Mouse (Mus musculus): ENCODE results near the gene Tmsb15b1. TPM values are rescaled to one million over a fixed set of nuclear protein-coding genes. Genes with fewer than 3 reads are reported as not detected.
A peak's percentile ranks its signal among the peaks of the same experiment; 100 is the strongest.
"Not testable (repeated sequence)": the region's sequence is repeated elsewhere in the genome, so short reads cannot be mapped to it uniquely, and the experiment has no call there.

The Tmsb15b1 gene
- total RNA-seq (2021) = 1 to 10 TPM; 3.2 to 4.8 TPM
- long read RNA-seq, experiment 1 = 0 reads
- long read RNA-seq, experiment 2, partial matches to known transcripts = 0 of 4 reads
- long read RNA-seq, experiment 2, other reads (novel, unspliced or antisense) = 1 of 4 reads

DNA sequence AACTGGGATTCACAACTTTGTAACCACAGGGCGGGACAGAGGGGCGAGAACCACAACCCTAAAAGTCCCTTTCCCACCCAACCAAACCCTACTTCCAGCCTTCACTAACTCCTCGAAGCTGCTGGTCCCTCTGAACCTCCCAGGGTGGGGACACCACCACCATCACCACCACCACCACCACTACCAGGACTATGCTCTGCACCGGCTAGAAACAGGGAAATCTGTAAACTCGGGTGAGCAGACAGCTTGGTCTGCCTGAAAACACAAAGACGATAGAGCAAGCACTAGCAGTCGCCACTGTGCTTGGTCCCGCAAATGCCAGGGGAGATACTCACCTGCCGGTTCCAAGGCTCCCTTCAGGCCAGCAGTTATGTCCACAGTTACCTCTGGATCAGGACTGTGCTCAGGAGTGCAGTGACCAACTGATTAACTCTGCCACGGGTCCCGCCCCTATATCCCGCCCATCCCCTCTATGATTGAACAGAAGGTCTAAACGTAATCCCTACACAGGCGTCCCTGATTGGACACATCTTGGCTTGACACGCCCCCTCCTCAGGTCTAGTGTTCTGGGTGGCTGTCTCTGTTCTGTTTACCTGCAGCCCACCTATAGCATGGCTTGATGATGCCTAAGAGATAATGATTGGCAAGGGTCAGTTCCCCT lies at the start of gene Tmsb15b1, which contains the start of gene Tmsb15l:
Gene Tmsb15b1 (minus strand): TSS at position 451 of the 661 bp plus-strand sequence.
Gene Tmsb15l (minus strand): TSS at position 446 of the 661 bp plus-strand sequence.
- peak in 1 of 2 experiments; percentile 24 for DNase-seq (ENCODE audit: low spot score in 2 of 2)

DNA sequence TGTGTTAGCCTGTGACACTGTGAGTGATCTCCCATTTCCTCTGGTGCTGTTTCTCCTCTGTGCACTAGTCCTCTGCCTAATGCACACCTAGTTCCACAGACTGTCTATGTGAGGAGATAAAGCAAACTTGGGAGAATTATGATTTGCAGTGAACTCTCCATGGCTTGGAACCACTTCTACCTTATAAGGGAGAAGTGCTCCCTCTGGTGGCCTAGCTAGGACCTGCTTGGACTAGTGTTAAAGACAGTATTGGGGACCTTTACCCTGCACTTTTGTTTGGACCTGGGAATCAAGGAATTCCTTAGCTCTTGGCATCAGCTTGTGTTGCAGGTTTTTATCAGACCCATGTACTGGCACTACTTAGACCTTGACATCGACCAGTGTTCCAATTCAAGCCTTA lies 42.6 kb upstream of the Tmsb15b1 start:
- DNase-seq (ENCODE audit: low spot score in 2 of 2) = peak; percentile 36 to 48

DNA sequence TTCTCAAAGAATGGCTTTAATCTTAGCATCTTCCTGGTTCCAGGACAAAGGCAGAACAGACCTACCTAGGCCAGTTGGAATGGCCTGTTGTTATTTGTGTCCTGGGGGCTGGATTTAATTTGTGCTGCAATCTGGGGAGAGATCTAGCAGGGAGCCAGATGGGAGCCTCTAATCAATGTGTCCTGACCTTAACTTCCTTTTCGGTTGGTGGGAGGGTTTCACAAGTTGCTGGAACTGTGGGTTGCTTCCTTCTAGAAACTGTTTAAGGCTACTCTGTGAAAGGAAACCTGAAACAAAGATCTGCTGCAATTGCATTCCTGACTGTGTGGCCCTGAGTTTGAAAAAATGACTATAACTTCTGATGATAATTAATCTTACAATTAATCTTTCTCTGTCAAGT lies 41.0 kb upstream of the Tmsb15b1 start:
- DNase-seq (ENCODE audit: low spot score in 2 of 2) = no peak

DNA sequence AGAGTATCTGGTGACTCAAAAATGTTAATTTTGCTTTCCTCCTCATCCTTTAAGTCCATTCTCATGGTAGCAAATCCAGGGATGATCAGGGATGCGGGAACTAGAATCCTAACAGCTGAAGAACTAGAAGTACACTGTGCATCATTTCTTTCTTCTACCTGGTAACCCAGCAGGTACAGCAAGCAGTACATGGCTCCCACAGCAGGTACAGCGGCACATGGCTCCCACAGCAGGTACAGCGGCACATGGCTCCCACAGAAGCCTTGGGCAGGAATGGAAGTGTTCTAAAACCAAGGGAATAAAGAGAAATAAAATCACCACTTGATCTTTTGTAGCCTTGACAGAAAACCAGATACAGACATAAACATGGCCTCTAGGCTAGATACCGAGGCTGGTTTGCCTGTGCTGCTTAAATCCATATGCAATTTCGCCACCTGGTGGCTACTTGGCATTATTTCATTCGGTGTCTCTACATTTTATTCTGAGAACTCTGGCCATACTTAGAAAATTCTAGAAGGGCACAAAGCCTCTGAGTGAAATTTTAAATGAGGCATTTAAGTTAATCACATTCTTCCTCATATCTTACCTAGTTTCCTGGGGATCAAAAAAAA lies 38.5 kb upstream of the Tmsb15b1 start:
- peak in 1 of 2 experiments; percentile 25 for DNase-seq (ENCODE audit: low spot score in 2 of 2)

DNA sequence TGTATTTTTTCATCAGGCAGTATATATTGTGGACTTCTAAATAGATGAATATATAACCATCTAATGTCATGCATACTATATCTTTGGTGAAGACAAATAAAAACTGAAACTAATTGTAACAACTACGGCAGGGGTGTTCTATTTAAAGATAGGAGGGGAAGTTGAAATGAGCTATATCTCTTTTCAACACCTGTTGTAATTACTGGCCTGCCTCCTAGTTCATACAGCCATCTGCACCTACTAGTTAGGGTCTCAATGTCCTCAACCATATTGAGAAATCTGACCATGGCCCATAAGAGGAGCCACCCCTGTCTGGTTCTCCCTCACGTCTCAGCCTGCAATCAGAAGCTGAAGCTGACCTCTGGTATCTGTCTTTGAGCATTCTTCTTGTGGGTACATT lies 19.6 kb upstream of the Tmsb15b1 start:
- DNase-seq (ENCODE audit: low spot score in 2 of 2) = no peak

DNA sequence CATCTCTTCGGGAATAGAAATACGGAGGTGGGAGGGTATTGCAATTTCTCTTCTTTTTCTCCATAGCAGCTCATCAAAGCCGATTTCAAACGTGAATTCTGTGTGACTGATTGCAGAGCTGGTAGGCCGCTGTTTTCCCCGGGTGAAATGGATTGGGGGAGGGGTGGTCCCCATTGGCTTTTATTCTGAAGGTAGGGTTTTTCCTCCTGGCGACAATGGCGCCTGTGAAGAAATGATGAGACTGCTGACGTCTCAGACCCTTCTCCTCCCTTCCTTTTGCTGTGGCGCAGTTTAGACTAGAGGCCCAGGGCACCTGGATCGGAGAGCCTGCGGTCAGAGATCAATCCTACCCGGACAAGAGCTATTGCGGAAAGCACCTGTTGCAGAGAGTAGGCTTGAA lies 17.0 kb upstream of the Tmsb15b1 start:
- DNase-seq (ENCODE audit: low spot score in 2 of 2) = no peak

DNA sequence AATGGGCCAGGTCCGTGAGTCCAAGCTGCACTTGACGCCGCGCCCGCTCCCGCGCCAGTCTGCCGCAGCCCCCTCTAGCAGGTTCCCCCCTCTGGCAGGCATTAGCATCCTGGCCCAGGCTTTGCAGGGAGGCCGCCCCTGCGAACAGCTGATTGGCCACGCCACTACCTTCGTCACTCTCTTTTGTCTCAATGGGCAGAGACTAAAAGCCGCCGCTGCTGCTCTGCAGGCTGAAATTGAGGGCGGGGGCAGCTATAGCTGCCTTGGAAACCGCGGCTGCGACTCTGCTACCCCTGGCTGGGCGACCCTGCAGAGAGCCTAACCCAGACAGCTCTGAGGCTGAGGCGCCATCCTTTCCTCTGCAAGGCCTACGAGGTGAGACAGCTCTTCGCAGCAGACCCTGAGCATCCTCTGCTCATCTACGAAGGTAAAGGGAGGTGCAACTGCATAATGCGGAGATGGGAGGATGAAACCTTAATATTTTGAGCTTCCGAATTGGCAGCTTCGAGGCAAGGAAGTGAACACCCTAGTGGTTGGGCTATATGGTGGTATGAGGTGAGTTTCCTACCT lies 16.4 kb upstream of the Tmsb15b1 start, which contains the start of gene Zcchc18:
Gene Zcchc18 (plus strand): TSS at position 178 of the 570 bp plus-strand sequence.
- peak; percentile 9 to 24 for DNase-seq (ENCODE audit: low spot score in 2 of 2)

DNA sequence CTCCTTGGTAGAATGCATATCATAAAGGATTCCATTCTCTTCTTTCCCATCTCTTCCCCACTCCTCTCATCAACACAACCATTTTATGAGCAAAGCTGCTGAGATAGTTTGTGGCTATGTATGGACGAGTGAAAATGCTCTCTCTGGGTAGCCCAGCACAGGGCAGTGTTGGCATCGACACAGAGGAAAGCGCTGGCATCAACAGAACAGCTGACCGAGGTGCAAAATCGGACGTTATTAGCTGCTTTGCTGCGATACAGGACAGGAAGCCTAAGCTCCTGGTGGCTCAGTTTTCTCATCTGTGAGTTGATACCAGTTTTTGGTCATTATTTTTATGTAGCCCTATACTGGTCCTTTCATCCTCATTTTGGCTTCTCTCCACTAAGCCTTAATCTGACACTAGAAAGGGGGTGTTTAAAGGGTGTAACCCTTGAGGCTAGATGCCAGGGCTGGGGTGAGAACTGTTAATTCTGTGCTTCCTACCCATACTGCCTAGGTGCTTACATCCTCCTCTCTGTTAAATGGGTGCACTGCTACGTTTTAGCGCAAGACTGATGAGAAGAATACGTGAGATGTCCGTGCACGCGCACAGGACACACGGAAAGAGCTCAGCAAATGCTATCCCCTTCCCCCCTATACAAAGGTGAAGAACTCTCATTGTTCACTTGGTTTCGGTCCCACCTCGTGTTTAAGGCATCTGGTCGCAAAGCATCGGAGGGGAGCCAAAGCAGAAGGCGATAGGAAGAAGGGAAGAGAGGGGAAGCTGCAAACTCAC lies 15.7 kb upstream of the Tmsb15b1 start:
- DNase-seq (ENCODE audit: low spot score in 2 of 2) = no peak

DNA sequence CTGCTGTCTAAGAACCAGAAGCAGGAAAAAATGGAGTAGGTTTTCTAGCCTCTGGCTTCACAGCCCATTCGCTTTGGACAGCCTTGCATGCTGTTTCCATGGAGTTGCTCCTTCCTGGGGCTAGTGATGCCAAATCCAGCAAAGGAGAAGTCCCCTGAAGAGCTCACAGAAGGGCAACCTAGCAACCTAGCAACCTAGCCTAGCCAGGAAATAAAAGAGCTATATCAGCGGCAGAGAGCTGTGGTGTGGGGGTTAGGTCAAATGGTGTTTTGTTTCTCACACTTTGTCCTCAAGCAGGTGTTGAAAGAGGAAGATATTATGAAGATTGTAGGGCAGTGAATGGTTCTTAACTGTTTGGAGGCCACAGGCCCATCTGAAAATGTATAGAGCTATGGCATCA lies 14.6 kb upstream of the Tmsb15b1 start:
- DNase-seq (ENCODE audit: low spot score in 2 of 2) = no peak

DNA sequence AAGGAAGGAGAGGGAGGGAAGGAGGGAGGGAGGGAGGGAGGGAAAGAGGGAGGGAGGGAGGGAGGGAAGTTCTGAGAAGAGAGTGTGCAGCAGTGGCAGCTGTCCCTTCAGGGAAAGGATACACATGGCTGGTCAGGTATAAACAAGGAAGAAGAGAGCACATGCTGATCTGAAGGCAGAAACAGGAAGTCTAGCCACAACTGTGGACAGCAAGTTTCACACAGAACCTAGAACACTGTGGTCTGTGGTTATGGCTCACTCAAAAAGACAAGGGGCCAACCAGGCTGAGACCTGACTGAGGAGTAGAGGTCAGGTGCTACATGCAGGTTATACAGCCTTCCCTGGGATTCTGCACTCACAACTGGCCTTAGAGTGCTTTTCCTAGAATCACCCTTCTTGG lies 9.4 kb upstream of the Tmsb15b1 start:
- DNase-seq (ENCODE audit: low spot score in 2 of 2) = no peak

DNA sequence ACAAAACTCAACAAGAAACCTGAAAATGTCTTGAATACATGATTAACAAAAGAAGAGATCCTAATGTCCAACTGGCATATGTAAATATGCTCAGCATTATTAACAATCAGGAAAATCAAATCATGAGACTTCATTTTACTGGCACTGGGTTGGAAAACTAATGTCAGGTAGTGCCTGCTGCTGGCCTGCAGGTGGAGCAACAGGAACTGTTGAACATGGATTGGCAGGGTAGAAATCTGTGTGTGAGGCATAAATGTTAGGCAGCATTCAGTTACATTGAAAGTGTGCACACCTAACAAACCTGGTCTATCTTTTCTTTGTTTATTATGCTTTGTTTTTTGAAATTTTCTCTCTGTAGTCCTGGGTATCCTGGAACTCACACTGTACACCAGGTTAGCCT lies 1.9 kb upstream of the Tmsb15b1 start:
- DNase-seq (ENCODE audit: low spot score in 2 of 2) = no peak

DNA sequence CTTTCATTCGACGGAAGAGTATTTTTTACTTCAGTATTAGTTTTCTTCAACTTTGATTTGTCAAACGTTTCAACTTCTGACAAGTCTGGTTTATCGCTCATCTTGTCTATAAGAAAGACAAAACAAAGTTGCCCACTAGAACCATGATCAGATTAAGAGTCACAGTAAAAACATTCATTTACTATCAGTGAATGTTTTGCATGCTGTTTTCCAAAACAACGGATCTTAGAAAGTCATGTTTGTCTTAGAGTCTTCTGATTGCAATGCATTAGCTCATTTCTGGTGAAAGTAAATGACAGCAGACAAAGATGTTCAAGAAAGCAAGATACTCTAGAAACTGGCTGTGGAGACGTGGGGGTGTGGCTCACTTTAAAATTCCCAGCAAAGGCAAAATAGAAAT lies 1.3 kb downstream of the Tmsb15b1 start, which contains the start of gene Tmsb15b2:
Gene Tmsb15b2 (minus strand): TSS at position 101 of the 400 bp plus-strand sequence.
- not testable (repeated sequence) for DNase-seq (ENCODE audit: low spot score in 2 of 2)

DNA sequence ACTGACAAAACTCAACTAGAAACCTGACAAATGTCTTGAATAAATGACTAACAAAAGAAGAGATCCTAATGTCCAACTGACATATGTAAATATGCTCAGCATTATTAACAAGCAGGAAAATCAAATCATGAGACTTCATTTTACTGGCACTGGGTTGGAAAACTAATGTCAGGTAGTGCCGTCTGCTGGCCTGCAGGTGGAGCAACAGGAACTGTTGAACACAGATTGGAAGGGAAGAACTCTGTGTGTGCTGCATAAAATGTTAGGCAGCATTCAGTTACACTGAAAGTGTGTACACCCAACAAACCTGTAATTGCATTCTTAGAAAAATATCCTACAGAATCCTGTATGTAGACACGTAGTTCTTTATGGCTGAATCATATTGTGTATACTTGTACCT lies 17.0 kb downstream of the Tmsb15b1 start:
- no peak for DNase-seq (ENCODE audit: low spot score in 2 of 2)

DNA sequence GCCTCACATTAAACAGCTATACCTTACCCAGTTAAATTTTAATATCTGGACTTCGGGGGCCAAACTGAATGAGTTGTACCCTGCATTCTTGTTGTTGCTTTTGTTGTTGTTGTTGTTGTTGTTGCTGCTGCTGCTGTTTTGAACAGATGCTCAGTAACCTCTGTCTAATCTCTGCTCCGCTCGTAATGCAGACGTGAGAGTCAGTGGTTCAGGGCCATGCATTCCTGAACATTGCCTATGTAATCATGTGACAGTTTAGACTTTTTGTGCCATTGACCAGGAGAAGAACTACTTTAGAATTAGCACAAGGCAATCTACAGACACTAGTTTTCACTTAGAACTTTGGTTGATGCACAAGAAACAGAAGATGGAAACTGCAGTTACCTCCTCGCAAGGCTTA lies 18.4 kb downstream of the Tmsb15b1 start:
- DNase-seq (ENCODE audit: low spot score in 2 of 2) = not testable (repeated sequence)

DNA sequence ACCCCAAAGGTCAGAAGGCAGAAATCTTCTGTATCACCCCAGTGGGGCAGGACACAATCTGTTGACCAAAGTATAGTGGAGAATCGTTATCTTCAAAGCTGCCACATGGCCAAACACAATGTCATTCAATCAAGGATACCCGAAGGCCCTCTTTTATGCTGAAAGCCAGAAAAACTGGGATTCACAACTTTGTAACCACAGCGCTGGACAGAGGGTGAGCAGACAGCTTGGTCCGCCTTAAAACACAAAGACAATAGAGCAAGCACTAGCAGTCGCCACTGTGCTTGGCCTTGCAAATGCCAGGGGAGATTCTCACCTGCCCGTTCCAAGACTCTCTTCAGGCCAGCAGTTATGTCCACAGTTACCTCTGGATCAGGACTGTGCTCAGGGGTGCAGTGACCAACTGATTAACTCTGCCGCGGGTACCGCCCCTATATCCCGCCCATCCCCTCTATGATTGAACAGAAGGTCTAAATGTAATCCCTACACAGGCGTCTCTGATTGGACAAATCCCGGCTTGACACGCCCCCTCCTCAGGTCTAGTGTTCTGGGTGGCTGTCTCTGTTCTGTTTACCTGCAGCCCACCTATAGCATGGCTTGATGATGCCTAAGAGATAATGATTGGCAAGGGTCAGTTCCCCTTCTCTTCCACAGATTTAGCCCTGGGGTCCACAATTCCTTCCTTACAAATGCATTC lies 18.9 kb downstream of the Tmsb15b1 start:
- peak in 1 of 2 experiments; percentile 21 for DNase-seq (ENCODE audit: low spot score in 2 of 2)

DNA sequence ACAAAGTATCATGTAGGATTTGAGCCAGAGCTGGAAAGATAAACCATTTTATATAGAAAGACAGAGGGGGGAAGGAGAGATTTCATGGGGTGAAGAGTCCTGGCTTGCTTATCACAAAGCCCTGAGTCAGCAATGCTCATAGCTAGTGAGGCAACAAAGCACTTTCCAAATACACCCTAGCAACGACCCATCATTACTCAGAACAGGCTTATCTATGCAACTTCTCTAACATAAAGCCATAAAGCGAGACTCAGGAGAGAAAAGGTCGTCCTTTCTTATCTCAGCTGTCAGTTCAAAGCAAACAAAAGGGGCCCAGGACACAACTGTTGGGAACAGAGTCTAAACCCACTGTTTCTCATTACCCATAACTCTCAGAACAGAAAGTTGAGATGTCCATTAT lies 38.7 kb downstream of the Tmsb15b1 start:
- DNase-seq (ENCODE audit: low spot score in 2 of 2) = no peak

DNA sequence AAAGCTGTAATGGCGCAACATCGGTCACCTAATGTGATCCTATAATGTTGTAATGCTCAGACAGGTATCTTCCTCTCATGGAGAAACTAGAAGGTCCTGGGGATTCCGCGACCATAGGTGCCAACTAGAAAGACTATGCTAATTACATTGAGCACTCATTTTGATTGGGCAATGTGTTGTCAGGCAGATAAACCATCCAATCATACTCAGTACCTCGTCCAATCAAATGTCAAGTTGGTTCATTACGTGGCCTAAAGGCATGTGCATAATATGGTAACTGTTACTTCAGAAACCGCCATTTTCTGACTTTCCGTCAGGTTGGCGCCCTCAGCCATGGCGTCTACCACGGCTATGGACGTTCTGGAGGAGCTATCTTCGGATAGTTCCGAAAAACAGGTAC lies 49.6 kb downstream of the Tmsb15b1 start, which contains the start of gene H2bfm:
Gene H2bfm (plus strand): TSS at position 295 of the 400 bp plus-strand sequence.
- no peak for DNase-seq (ENCODE audit: low spot score in 2 of 2)

DNA sequence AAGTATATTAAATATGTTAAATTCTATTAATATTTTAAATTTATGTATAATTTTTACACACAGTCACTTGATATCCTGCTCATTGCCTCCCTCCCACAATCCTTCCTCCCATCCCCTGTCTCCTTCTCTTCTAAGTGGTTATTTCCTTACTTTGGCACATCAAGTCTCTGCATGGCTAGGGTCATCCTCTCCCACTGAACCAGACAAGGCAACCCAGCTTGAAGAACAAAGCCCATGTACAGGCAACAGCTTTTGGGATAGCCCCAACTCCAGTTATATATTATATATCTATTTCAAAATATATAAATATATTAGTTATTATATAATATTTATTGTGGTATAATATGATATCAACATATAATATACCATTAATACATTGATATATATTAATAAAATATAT lies 50.8 kb downstream of the Tmsb15b1 start:
- no peak for DNase-seq (ENCODE audit: low spot score in 2 of 2)
